Mouse (Mus musculus) heart, adult 11 months (tissue): ENCODE measurements at regions not wholly inside any gene's neighbourhood (a gene's known extent, or its start where the extent isn't known, plus 50 kb on each side); places are given as distances from the start of the nearest gene placed in this dataset.

Source experiments
- DNase-seq: peaks from one replicate; pipeline ENCODE4 v3.0.0; 2022

DNA sequence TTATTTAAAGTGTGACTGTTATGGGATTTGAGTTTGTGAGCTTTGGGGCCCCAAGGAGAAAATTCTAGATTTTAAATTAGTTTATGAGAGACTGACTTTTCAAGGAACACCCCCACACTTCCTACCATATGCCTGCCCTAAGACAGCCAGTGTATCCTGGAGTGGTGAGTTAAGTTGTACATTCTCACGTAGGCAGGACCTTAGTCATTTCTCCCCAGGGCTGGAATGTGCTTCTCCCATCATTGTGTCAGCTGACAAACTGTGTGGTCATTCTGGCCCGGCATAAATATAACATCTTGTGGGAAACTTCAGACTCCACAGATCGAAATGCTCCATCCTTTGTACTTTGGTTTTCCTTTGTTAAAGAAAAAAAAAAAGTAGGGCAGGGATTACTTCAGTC is 73.1 kb upstream of the Tfpi start:
- DNase-seq, result peak; percentile 28

DNA sequence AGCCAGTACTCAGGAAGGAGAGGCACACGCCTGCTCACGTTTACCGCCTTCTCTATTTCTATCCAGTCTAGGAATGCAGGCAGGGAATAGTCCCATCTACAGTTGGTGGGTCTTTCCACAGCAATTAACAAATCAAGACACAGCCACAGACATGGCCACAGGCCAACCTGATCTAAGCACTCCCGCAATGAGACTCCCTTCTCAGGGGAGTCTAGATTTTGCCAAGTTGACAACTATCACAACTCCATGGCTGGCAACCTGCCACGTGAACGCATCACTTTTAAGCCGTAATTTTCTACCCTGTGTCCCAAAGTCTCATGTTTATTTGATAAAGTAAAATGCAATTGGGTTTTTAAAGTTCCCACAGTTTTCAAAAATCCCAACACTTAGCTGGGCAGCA is 72.0 kb upstream of the Tfpi start:
- DNase-seq, result peak; percentile 40

DNA sequence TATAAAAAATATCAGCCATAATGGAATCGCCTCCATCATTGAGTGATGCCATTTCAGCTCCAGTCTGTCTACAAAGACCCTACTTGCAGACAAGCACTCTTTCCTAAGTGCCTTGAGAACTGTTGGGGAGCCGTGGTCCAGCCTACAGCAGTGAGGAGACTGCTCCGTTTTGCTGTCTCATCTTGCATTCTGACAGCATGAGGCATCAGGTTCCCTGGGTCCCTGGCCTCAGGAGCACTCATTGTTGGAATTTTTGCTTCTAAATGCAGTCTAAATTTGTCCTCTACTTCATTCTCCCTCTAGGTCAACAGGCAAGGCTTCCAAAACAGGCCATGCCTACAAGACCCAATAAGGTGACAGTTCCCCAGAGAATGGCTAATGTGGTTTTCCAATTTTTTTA is 69.1 kb upstream of the Tfpi start:
- peak; percentile 49 for DNase-seq

DNA sequence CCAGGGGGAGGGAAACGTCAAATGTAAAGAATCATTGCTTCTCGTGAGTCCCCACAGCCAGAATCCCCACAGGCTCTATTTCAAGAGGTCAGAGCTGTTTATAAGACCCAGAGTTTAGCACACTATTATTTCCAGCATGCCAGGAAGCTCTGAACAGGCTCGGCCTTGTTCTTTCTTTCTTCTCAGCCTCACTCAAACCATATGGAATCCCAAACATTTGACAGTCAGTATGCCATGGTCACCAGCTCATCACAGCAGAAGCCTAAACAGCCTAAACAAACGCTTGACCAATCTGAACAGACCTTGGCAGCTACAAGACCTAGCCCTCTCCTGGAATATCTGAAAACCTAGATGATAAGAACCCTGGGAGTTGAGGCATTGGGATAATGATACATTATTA is 68.2 kb upstream of the Tfpi start:
- peak; percentile 21 for DNase-seq

DNA sequence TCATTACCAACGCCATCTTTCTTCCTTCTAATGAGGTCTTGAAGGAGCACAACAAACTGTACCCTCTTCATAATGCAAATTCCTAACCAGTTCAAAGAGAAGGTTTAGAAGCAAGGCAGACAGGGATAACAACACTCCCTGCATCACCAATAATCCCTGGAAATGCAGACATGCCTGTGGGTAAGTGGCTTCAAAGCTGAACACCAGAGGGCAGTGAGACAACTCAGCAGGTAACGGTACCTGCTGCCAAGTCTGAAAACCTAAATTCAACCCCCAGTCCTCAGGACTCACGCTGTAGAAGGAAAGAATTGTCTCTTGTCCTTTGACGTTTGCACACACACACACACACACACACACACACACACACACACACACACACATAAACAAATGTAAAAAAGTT is 67.6 kb upstream of the Tfpi start:
- peak; percentile 35 for DNase-seq

DNA sequence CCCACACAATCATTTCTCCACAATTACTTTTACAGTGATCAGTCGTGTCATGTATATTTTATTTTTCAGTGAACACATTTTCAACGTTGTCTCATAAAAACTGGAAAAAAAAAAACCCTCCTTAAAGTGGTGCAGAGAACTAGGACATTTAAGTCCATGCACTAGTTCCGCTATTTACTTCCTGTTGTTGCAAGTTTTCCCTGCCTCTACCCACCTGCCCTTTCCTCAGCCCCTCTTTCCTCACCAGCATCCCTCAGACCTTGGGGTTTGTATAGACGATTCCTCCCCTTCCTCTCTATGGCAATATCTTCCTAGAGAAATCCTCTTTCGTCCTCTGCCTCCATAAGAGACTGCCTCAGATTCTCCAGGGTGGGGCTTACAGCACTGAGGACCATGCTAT is 64.9 kb upstream of the Tfpi start:
- DNase-seq, result peak; percentile 1

DNA sequence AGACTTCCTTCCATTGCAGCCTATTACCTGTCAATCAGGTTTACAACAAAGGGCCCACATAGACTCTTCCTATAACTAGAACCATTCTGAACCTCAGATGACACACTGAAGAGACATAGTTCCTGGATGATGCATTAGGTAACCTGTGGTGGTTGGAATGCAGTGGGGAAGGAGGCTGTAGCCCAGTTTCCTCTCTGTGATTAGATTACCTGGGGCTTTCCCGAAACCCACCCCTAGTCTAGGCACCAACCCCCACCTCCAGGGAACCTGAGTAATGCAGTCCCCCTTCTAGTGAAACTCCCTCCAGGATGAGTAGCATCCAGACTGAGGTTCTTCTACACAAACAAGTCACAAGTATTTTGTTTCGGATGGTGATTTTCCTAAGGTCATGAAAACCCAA is 62.5 kb upstream of the Tfpi start:
- peak; percentile 54 for DNase-seq

DNA sequence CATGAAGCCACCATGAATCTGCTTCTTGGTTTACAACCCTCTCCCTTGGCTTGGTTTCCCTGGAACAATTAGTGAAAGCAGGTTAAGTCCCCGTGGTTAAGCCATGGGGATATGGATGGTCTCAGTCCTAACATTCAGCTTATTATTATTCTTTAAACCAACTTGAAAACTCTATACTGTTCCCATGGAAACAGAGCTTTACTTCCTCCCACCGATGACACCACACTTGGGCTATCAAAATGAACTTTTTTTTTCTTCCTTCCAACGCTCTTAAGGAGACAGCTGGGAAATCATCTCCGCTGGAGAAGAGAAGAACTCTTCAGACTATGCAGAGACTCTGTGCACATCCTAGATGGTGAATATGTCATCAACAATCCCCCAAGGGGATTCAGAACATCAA is 61.4 kb upstream of the Tfpi start:
- DNase-seq, result no peak

DNA sequence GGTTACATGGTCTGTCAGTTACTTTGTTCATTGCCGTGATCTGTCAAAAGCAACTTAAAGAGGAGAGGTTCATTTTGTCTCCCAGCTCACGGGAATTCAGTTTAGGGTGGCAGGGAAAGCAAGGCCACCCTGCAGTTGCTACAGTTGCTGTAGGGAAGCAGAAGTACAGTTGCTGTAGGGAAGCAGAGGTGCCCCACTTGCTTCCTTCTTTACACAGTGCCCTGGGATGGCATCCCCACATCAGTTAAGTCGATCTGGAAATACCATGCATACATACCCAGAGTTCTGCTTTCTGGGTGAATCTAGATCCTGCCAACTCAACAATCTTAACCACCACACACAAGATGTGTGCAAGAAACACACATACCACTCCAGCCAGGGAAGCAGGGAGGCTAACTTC is 54.6 kb upstream of the Tfpi start:
- DNase-seq, result no peak

DNA sequence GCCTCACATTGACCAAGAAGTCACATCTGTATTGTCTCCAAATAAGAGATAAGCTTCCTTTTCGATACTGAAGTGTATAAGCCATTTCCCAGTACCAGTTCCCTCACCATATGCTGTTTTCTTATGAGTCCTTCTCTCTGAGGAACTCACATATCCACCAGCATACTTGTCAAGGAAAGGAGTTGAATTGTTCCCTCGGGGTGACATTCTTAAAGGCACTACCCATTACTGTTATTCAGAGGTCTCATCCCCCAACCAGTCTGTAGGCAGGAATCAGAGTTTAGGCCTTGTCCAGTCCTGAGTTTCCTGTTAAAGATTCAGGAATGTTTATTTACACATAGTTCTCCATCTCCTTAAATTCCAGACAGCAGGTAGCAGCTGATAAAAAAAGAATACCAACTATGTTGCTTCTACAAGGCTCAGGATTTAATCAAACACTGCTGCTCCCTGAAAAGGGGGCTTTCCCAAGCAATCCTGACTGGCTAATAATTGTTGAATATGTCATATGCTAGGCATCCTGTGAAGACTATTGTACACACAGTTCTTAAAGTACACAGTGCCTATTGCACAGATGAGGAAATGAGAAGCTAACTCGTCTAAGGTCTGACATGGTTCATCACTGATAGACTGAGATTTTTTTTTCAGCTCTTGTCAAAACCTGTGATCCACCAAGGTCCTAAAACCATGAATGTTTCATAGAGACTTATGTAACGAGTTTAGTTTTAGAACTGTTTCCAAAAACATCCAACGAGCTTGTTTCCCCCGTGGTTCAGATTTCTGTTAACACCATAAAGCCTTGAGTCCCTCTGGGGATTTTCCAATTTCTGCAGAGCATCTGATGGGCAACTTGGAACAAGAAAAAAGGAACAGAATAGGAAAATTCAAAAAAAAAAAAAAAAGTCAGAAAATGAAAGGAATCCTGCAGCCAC is 52.5 kb upstream of the Tfpi start:
- peak; percentile 43 for DNase-seq
